Mouse (Mus musculus) heart, postnatal 0 days (tissue): Measurements from ENCODE around the gene Gm4303. TPM values are rescaled to one million over a fixed set of nuclear protein-coding genes. Genes with fewer than 3 reads are reported as not detected.
"Not testable (repeated sequence)": the region's sequence is repeated elsewhere in the genome, so short reads cannot be mapped to it uniquely, and the experiment has no call there.

Source experiments
- ATAC-seq: fragments of 200-750 bp; cut with Nextera tagmentation; 2 replicates; pipeline ENCODE4 v1.8.0; 2017; ENCODE audit warnings: low read depth, moderate number of reproducible peaks, moderate library complexity; ENCODE audit not compliant: insufficient read depth
- DNase-seq: peaks from one replicate; pipeline ENCODE4 v3.0.0-alpha.2; 2016; ENCODE audit warnings: low spot score
- H3K27ac ChIP-seq: fragments of 300-500 bp; sonication (generic); 2 replicates; pipeline ENCODE4 v1.5.1; 2014; ENCODE audit warnings: low read depth, mild to moderate bottlenecking
- H3K27me3 ChIP-seq: fragments of 300-500 bp; sonication (generic); 2 replicates; pipeline ENCODE4 v1.6.1; 2014; ENCODE audit warnings: low read length, mixed read lengths; ENCODE audit not compliant: control insufficient read depth, insufficient read depth
- H3K36me3 ChIP-seq: fragments of 300-500 bp; sonication (generic); replicated peaks from 2 replicates; pipeline ENCODE4 v1.6.1; 2014; ENCODE audit warnings: low read length, mixed read lengths; ENCODE audit not compliant: control insufficient read depth, insufficient read depth
- H3K4me1 ChIP-seq: fragments of 300-500 bp; sonication (generic); 2 replicates; pipeline ENCODE4 v1.6.1; 2014; ENCODE audit warnings: antibody characterized with exemption; ENCODE audit not compliant: control insufficient read depth, insufficient read depth
- H3K4me2 ChIP-seq: fragments of 300-500 bp; sonication (generic); 2 replicates; pipeline ENCODE4 v1.6.1; 2014; ENCODE audit warnings: low read depth, mild to moderate bottlenecking, low read length, moderate library complexity
- H3K4me3 ChIP-seq: fragments of 300-500 bp; sonication (generic); 2 replicates; pipeline ENCODE4 v1.5.1; 2014; ENCODE audit warnings: low read depth, low read length
- H3K9ac ChIP-seq: fragments of 300-500 bp; sonication (generic); replicated peaks from 2 replicates; pipeline ENCODE4 v1.6.1; 2014; ENCODE audit warnings: low read depth, low read length, mixed read lengths
- H3K9me3 ChIP-seq: fragments of 300-500 bp; sonication (generic); replicated peaks from 2 replicates; pipeline ENCODE4 v1.6.1; 2016; ENCODE audit warnings: low read length; ENCODE audit not compliant: control insufficient read depth
- CTCF ChIP-seq: IDR thresholded peaks from 2 replicates; pipeline ENCODE4 v1.5.1; 2016; ENCODE audit warnings: antibody characterized with exemption, control low read depth, low read depth
- EP300 ChIP-seq: IDR thresholded peaks from 2 replicates; pipeline ENCODE4 v1.6.1; 2016; ENCODE audit warnings: antibody characterized with exemption, low read depth
- WGBS: fragments of 180-500 bp; shearing (Covaris S2); extraction: QIAGEN DNeasy Blood & Tissue Kit; methylation state at CpG from one replicate; pipeline ENCODE4 v1.1.7; 2014; 5-methylcytosine and 5-hydroxymethylcytosine counted together
- polyA plus RNA-seq: library from polyadenylated mRNA; unstranded; fragments of >200 nt; fragmentation: Nextera tagmentation; extraction: Ambion mirVana; gene quantifications from 2 replicates; pipeline ENCODE4 v1.2.1, GENCODE M21; 2015
- total RNA-seq: library from RNA; depleted of rRNA; stranded (reverse); fragments of >200 nt; gene quantifications from 2 replicates; pipeline ENCODE4 v1.2.3, GENCODE M21; 2014; ENCODE audit warnings: low replicate concordance; rRNA removed

Gene Gm4303
- total RNA-seq (not detected in 2 replicates), polyA plus RNA-seq (not detected in 2 replicates)

DNA sequence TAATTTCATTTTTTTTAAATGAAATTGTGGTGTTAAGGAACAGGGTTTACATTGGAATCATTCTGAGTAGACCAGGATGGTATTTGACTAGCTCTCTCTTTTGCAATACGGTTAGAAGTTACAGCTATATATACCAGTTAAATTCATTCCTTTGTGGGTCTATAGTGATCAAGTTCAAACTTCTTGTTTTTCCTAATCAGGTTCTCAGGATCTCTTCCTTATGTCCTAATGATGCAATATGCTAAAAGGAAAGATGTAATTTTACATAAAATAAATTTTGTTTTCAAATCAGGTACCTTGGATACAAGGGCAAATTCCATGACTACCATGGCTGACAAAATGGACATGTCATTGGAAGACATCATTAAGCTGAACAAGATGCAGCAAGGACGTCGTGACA lies at the start of gene Gm4303:
Gene Gm4303, plus strand, starts transcription at position 301 of the 400 bp plus-strand sequence.
- not testable (repeated sequence) for H3K9ac ChIP-seq, H3K4me1 ChIP-seq, H3K4me3 ChIP-seq, H3K9me3 ChIP-seq, ATAC-seq, H3K27ac ChIP-seq, H3K27me3 ChIP-seq, DNase-seq, H3K36me3 ChIP-seq, H3K4me2 ChIP-seq
- no CpG with 5 or more reads among the region's 3 CpGs for WGBS

DNA sequence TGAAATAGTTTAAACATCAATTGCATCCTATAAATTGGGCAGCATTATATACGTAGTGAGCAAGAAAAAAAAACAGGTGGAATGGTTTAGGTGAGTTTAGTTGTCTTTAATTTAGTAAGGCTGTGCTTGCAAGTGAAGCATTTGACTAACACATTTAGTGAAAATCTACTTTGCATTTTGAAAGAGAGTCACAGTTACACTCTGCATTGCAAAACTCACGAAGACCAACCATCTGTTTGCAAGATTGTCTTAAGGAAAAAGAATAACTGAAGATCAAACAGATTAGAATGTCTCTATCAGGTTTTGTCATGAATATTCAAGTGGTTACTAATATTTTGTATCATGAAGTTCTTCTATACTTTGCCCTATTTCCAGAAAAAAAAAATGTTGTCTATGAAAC lies 49.7 kb upstream of the Gm4303 start:
- no peak overlapping the region for H3K9ac ChIP-seq
- no peak overlapping the region for H3K27ac ChIP-seq
- H3K4me2 ChIP-seq: no peak overlapping the region
- H3K36me3 ChIP-seq: no peaks in the 10 kb centered on the region
- H3K27me3 ChIP-seq: no peaks in the 10 kb centered on the region
- no peaks in the 10 kb centered on the region for H3K4me1 ChIP-seq
- TF ChIP-seq CTCF: no peak
- no peak for TF ChIP-seq EP300
- no peak overlapping the region for H3K4me3 ChIP-seq
- ATAC-seq (no peak), DNase-seq (no peak)
- 57% methylated on average over 2 of the region's 2 CpGs for WGBS
- no peaks in the 10 kb centered on the region for H3K9me3 ChIP-seq

DNA sequence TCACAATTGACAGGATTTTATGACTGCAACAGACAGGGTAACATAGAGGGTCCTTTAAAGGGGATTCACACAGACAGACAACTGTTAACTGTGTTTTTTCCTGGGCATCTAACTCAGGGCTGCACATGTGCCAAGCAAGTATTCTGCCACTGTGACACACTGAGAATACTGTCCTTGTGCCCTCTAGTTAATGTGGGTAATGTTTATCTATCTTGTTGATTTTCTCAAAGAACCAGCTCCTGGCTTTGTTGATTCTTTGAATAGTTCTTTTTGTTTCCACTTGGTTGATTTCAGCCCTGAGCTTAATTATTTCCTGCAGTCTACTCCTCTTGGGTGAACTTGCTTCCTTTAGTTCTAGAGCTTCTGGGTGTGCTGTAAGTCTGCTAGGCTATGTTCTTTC lies 45.7 kb upstream of the Gm4303 start:
- H3K27me3 ChIP-seq, DNase-seq, H3K27ac ChIP-seq, ATAC-seq, H3K4me3 ChIP-seq, H3K36me3 ChIP-seq, H3K4me1 ChIP-seq, H3K4me2 ChIP-seq, H3K9ac ChIP-seq, H3K9me3 ChIP-seq: not testable (repeated sequence)

DNA sequence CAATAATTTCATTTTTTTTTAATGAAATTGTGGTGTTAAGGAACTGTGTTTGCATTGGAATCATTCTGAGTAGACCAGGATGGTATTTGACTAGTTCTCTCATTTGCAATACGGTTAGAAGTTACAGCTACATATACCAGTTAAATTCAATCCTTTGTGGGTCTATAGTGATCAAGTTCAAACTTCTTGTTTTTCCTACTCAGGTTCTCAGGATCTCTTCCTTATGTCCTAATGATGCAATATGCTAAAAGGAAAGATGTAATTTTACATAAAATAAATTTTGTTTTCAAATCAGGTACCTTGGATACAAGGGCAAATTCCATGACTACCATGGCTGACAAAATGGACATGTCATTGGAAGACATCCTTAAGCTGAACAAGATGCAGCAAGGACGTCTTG lies 10.4 kb upstream of the Gm4303 start, which contains the start of gene Gm4301:
Gene Gm4301, plus strand, starts transcription at position 301 of the 400 bp plus-strand sequence.
- not testable (repeated sequence) for H3K9me3 ChIP-seq, H3K4me1 ChIP-seq, H3K4me2 ChIP-seq, H3K4me3 ChIP-seq, H3K27ac ChIP-seq, H3K9ac ChIP-seq, H3K27me3 ChIP-seq, ATAC-seq, H3K36me3 ChIP-seq, DNase-seq
- WGBS: no CpG with 5 or more reads among the region's 2 CpGs

DNA sequence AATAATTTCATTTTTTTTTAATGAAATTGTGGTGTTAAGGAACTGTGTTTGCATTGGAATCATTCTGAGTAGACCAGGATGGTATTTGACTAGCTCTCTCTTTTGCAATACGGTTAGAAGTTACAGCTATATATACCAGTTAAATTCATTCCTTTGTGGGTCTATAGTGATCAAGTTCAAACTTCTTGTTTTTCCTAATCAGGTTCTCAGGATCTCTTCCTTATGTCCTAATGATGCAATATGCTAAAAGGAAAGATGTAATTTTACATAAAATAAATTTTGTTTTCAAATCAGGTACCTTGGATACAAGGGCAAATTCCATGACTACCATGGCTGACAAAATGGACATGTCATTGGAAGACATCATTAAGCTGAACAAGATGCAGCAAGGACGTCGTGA lies 5.2 kb upstream of the Gm4303 start, which contains the start of gene Gm4302:
Gene Gm4302, plus strand, starts transcription at position 301 of the 400 bp plus-strand sequence.
- DNase-seq, H3K27ac ChIP-seq, H3K9ac ChIP-seq, H3K36me3 ChIP-seq, H3K4me2 ChIP-seq, H3K4me3 ChIP-seq, H3K27me3 ChIP-seq, ATAC-seq, H3K4me1 ChIP-seq, H3K9me3 ChIP-seq: not testable (repeated sequence)
- no CpG with 5 or more reads among the region's 3 CpGs for WGBS

DNA sequence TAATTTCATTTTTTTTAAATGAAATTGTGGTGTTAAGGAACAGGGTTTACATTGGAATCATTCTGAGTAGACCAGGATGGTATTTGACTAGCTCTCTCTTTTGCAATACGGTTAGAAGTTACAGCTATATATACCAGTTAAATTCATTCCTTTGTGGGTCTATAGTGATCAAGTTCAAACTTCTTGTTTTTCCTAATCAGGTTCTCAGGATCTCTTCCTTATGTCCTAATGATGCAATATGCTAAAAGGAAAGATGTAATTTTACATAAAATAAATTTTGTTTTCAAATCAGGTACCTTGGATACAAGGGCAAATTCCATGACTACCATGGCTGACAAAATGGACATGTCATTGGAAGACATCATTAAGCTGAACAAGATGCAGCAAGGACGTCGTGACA lies 5.0 kb downstream of the Gm4303 start, which contains the start of gene Gm4305:
Gene Gm4305, plus strand, starts transcription at position 301 of the 400 bp plus-strand sequence.
- not testable (repeated sequence) for DNase-seq, H3K4me2 ChIP-seq, H3K4me3 ChIP-seq, H3K4me1 ChIP-seq, H3K9me3 ChIP-seq, H3K27me3 ChIP-seq, ATAC-seq, H3K9ac ChIP-seq, H3K27ac ChIP-seq, H3K36me3 ChIP-seq
- WGBS: no CpG with 5 or more reads among the region's 3 CpGs

DNA sequence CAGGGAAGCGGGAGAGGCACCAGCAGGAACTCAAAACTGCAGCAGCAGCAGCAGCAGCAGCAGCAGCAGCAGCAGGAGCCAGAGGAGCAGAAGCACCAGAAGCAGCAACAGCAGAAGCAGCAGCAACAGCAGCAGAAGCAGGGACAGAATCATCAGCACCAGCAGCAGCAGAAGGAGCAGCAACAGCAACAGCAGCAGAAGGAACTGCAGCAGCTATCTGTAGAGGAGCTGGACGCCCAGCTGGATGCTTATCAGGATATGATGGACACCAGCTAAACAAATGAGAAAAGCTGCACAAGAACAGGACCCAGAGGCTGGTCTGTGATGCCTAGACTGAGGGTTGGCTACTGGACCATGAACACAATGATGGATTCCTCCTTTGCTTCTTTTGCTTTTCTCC lies 11.1 kb downstream of the Gm4303 start:
- not testable (repeated sequence) for DNase-seq, H3K4me2 ChIP-seq, H3K4me3 ChIP-seq, H3K4me1 ChIP-seq, H3K36me3 ChIP-seq, H3K9ac ChIP-seq, H3K27ac ChIP-seq, H3K27me3 ChIP-seq, H3K9me3 ChIP-seq, ATAC-seq
- 14% methylated on average over 1 of the region's 2 CpGs for WGBS

DNA sequence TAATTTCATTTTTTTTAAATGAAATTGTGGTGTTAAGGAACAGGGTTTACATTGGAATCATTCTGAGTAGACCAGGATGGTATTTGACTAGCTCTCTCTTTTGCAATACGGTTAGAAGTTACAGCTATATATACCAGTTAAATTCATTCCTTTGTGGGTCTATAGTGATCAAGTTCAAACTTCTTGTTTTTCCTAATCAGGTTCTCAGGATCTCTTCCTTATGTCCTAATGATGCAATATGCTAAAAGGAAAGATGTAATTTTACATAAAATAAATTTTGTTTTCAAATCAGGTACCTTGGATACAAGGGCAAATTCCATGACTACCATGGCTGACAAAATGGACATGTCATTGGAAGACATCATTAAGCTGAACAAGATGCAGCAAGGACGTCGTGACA lies 15.3 kb downstream of the Gm4303 start, which contains the start of gene Gm4307:
Gene Gm4307, plus strand, starts transcription at position 301 of the 400 bp plus-strand sequence.
- H3K27ac ChIP-seq, H3K4me2 ChIP-seq, H3K9me3 ChIP-seq, H3K4me3 ChIP-seq, H3K9ac ChIP-seq, ATAC-seq, DNase-seq, H3K27me3 ChIP-seq, H3K4me1 ChIP-seq, H3K36me3 ChIP-seq: not testable (repeated sequence)
- no CpG with 5 or more reads among the region's 3 CpGs for WGBS

DNA sequence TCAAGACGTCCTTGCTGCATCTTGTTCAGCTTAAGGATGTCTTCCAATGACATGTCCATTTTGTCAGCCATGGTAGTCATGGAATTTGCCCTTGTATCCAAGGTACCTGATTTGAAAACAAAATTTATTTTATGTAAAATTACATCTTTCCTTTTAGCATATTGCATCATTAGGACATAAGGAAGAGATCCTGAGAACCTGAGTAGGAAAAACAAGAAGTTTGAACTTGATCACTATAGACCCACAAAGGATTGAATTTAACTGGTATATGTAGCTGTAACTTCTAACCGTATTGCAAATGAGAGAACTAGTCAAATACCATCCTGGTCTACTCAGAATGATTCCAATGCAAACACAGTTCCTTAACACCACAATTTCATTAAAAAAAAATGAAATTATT lies 36.7 kb downstream of the Gm4303 start, which contains the start of gene Gm4312:
Gene Gm4312, minus strand, starts transcription at position 101 of the 400 bp plus-strand sequence.
- WGBS: no CpG with 5 or more reads among the region's 2 CpGs
- H3K27me3 ChIP-seq, H3K27ac ChIP-seq: not testable (repeated sequence)

More for the DNA sequence above, 36.7 kb downstream of the Gm4303 start, which contains the start of gene Gm4312:
- H3K9ac ChIP-seq, H3K9me3 ChIP-seq, H3K36me3 ChIP-seq, H3K4me2 ChIP-seq, DNase-seq, H3K4me1 ChIP-seq, H3K4me3 ChIP-seq, ATAC-seq: not testable (repeated sequence)
